Mouse (Mus musculus): Measurements from ENCODE around the gene Rfx4. TPM values are rescaled to one million over a fixed set of nuclear protein-coding genes. Genes with fewer than 3 reads are reported as not detected.

Gene Rfx4
- polyA plus RNA-seq, 1 experiment from 2014 or later = not detected

DNA sequence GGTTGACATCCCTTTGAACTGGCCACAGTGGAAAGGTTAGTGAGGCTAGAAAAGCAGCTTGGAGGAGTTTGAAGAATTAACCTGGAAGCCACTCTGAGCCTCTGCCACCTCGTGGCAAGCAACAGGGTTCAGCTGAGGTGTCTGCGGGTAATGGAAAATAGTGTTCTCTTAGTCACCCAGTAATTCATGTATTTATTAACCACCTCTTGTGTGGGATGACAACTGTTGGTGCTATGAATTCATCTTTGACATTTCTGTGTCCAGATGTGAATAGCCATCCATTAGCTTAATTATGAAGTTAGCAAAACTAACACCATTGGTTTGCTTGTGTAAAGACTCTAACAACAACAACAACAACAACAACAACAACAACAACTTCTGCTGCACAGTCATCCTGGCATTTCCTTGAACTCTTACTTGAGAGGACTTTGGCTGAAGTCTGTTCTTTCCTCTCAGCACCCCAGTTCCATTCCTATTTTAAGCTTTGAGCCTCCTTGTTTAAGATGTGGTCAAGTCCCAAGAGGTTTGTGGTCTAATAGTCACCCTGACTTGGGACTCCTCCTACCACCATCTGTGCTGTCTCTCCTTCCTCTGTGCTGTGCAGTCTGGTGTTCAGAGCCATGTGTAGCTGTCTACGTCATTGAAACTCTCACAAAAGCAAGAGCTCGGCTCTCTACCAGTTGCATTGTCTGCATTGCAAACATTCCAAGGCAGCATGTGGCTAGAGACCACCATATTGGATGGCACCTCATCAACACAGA, 60.0 kb downstream of the Rfx4 start:
- Histone ChIP-seq H3K9me3 (ENCODE audit: low read length) (no peaks in the 10 kb centered on the region), H3K4me3 (ENCODE audit: low read depth, low read length) (no peak overlapping the region), H3K4me2 (replicated peaks; ENCODE audit: low read depth, low read length) (no peak overlapping the region), H3K36me3 (ENCODE audit: insufficient read depth, low read length) (no peaks in the 10 kb centered on the region), H3K9ac (replicated peaks; ENCODE audit: low read depth) (no peak overlapping the region), H3K4me1 (ENCODE audit: insufficient read depth, low read depth, low read length) (no peaks in the 10 kb centered on the region), H3K27me3 (replicated peaks; ENCODE audit: insufficient read depth, low read length) (no peaks in the 10 kb centered on the region), H3K27ac (ENCODE audit: low read length) (no peak overlapping the region)
- ATAC-seq (peak; percentile 37; the same call in 1 of the 2 replicates), DNase-seq (ENCODE audit: low spot score) (peak; percentile 26)
- 59% methylated on average over 4 of the region's 4 CpGs for WGBS
- no peak for TF ChIP-seq EP300 (IDR thresholded peaks at IDR 0.05)
- TF ChIP-seq CTCF (IDR thresholded peaks at IDR 0.05) = no peak

DNA sequence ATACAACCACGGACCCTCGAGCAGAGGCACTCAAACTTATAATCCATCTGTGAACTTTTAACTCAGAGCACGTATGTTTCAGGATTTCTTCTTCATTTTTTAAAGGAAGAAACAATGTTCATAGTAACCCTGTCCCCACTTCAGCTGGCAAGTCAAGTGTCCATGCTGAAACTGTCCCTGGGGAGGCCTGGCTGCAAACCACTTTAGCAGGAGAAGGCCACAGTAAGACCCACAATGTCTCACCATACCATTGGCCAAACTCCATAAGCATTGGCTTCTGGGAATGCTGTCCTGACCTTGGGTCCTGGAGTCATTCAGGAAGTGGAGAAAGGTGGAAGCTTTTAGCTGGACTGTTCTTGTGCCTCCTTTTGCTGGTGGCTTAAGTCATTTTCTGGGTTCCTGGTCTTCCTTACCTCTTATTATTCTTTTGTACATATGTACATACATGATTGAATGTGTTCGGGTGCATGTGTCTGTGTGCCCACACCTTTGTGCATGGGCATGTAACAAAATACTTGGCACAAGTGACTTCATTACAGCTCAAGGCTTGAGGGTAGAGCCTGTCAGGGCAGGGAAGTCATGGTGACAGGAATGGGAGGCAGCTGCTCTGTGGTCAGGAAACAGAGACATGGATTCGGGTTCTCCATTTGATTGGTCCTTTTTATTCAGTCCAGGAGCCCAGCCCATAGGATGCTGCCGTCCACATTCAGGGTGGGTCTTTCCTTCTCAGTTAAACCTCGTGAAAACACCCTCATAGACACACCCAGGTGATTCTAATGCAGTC, 61.4 kb downstream of the Rfx4 start:
- ATAC-seq (no peak), DNase-seq (ENCODE audit: low spot score) (no peak)
- H3K4me1 ChIP-seq (ENCODE audit: insufficient read depth, low read depth, low read length) = no peaks in the 10 kb centered on the region
- H3K27ac ChIP-seq (ENCODE audit: low read length) = no peak overlapping the region
- no peak overlapping the region for H3K4me3 ChIP-seq (ENCODE audit: low read depth, low read length)
- no peaks in the 10 kb centered on the region for H3K9me3 ChIP-seq (ENCODE audit: low read length)
- no peak overlapping the region for H3K4me2 ChIP-seq (replicated peaks; ENCODE audit: low read depth, low read length)
- no peak overlapping the region for H3K9ac ChIP-seq (replicated peaks; ENCODE audit: low read depth)
- H3K27me3 ChIP-seq (replicated peaks; ENCODE audit: insufficient read depth, low read length) = no peaks in the 10 kb centered on the region
- TF ChIP-seq EP300 (IDR thresholded peaks at IDR 0.05) = no peak
- no peak for TF ChIP-seq CTCF (IDR thresholded peaks at IDR 0.05)
- H3K36me3 ChIP-seq (ENCODE audit: insufficient read depth, low read length) = no peaks in the 10 kb centered on the region
- WGBS = 72% methylated on average over 7 of the region's 7 CpGs

DNA sequence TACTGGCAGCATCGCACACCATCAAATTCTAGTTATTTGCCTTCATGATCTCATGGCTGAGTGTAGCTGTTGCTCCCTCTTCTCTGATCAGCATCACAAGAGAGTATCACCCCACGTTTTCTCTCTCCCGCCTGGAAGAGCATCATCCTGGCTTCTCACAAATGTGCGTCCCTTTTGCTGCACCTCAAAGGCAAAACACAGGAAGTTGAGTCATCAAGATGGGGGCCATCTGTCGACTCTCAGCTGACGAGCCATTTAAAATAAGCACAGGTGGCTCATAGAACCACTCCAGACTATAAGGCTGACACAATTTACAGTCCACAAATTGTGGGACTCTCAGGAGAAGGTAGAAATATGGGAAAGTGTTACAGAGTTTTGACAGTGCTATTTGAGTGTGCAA, 63.8 kb downstream of the Rfx4 start:
- DNase-seq (ENCODE audit: low spot score) (no peak), ATAC-seq (no peak)
- no peaks in the 10 kb centered on the region for H3K36me3 ChIP-seq (ENCODE audit: insufficient read depth, low read length)
- no peaks in the 10 kb centered on the region for H3K4me1 ChIP-seq (ENCODE audit: insufficient read depth, low read depth, low read length)
- H3K4me3 ChIP-seq (ENCODE audit: low read depth, low read length) = no peak overlapping the region
- no peak overlapping the region for H3K4me2 ChIP-seq (replicated peaks; ENCODE audit: low read depth, low read length)
- H3K9ac ChIP-seq (replicated peaks; ENCODE audit: low read depth) = no peak overlapping the region
- WGBS = 57% methylated on average over 6 of the region's 6 CpGs
- H3K27ac ChIP-seq (ENCODE audit: low read length) = no peak overlapping the region
- H3K9me3 ChIP-seq (ENCODE audit: low read length) = no peaks in the 10 kb centered on the region
- no peaks in the 10 kb centered on the region for H3K27me3 ChIP-seq (replicated peaks; ENCODE audit: insufficient read depth, low read length)
- TF ChIP-seq EP300 (IDR thresholded peaks at IDR 0.05) (no peak), CTCF (IDR thresholded peaks at IDR 0.05) (no peak)

DNA sequence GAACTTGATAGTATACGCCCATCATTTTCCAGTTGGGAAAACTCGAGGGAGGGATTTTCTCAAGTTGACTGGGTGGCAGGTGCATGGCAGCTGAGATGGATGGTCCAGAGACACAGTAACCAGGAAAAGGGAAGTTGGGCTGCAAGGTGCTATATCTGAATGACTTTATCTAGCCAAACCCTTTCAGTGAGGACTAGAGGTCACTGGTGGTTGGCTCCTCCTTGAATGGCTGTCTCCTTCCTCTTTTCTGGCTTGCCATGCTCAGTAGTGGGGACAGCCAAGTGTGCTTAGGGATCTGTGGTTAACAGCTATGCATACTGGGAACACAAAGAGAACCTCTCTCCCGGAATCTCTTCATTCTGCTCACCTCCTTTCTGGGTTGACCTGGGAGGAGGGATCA, 64.4 kb downstream of the Rfx4 start:
- no peak for ATAC-seq
- no peaks in the 10 kb centered on the region for H3K4me1 ChIP-seq (ENCODE audit: insufficient read depth, low read depth, low read length)
- no peak overlapping the region for H3K27ac ChIP-seq (ENCODE audit: low read length)
- no peak for DNase-seq (ENCODE audit: low spot score)
- H3K27me3 ChIP-seq (replicated peaks; ENCODE audit: insufficient read depth, low read length) = no peaks in the 10 kb centered on the region
- 48% methylated on average over 3 of the region's 3 CpGs for WGBS
- H3K9me3 ChIP-seq (ENCODE audit: low read length) = no peaks in the 10 kb centered on the region
- H3K36me3 ChIP-seq (ENCODE audit: insufficient read depth, low read length) = no peaks in the 10 kb centered on the region
- H3K9ac ChIP-seq (replicated peaks; ENCODE audit: low read depth) = no peak overlapping the region
- H3K4me3 ChIP-seq (ENCODE audit: low read depth, low read length) = no peak overlapping the region
- no peak for TF ChIP-seq CTCF (IDR thresholded peaks at IDR 0.05)
- no peak for TF ChIP-seq EP300 (IDR thresholded peaks at IDR 0.05)
- no peak overlapping the region for H3K4me2 ChIP-seq (replicated peaks; ENCODE audit: low read depth, low read length)

DNA sequence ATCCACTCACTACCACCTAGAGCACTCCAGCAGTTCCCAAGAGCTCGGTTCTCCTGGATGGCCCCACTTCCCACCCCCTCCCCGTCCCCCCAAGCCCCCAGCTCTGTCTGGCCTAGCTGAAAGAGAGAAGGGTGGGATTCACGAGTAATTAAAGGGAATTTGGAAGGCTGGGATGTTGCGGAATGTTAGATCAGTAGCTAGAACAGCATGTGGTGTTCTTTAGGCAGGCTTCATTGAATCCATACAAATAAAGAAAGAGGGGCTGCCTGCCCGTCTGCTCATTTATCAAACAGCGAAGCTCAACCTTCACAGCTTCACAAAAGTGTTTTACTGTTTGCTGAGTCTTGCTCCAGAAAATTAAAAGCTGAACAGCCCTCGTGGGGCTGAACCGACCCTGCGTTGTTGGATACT, 66.9 kb downstream of the Rfx4 start:
- ATAC-seq (no peak), DNase-seq (ENCODE audit: low spot score) (no peak)
- TF ChIP-seq CTCF (IDR thresholded peaks at IDR 0.05) (no peak), EP300 (IDR thresholded peaks at IDR 0.05) (no peak)
- H3K4me1 ChIP-seq (ENCODE audit: insufficient read depth, low read depth, low read length) = no peaks in the 10 kb centered on the region
- 51% methylated on average over 9 of the region's 9 CpGs for WGBS
- H3K4me3 ChIP-seq (ENCODE audit: low read depth, low read length) = no peak overlapping the region
- no peaks in the 10 kb centered on the region for H3K36me3 ChIP-seq (ENCODE audit: insufficient read depth, low read length)
- H3K27ac ChIP-seq (ENCODE audit: low read length) = no peak overlapping the region
- no peaks in the 10 kb centered on the region for H3K27me3 ChIP-seq (replicated peaks; ENCODE audit: insufficient read depth, low read length)
- H3K9ac ChIP-seq (replicated peaks; ENCODE audit: low read depth) = no peak overlapping the region
- H3K9me3 ChIP-seq (ENCODE audit: low read length) = no peaks in the 10 kb centered on the region
- H3K4me2 ChIP-seq (replicated peaks; ENCODE audit: low read depth, low read length) = no peak overlapping the region

DNA sequence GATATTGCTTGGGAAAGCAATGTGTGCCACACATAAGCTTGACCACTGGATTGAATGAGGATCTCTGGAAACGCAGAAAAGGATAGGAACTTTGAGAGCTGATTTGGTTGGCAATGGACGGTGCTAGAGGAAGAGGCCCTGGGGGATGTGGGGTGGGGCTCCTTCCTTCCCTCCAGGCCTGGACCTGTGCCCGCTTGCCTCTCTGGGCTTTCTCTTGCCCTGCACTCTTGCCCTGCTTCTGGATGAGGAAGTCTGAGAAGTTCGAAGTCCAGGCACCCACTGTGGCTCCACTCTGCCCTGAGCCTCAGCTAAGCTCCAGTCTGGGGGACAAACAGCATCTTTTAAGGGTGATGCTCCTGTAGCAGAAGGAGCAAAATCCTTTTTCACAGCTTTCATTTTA, 67.8 kb downstream of the Rfx4 start:
- 37% methylated on average over 4 of the region's 4 CpGs for WGBS
- Histone ChIP-seq H3K36me3 (ENCODE audit: insufficient read depth, low read length) (no peaks in the 10 kb centered on the region), H3K4me2 (replicated peaks; ENCODE audit: low read depth, low read length) (no peak overlapping the region; the same call in 1 of the 2 replicates), H3K4me3 (ENCODE audit: low read depth, low read length) (no peak overlapping the region), H3K27ac (ENCODE audit: low read length) (no peak overlapping the region), H3K9me3 (ENCODE audit: low read length) (no peaks in the 10 kb centered on the region), H3K4me1 (ENCODE audit: insufficient read depth, low read depth, low read length) (no peaks in the 10 kb centered on the region), H3K27me3 (replicated peaks; ENCODE audit: insufficient read depth, low read length) (no peaks in the 10 kb centered on the region), H3K9ac (replicated peaks; ENCODE audit: low read depth) (no peak overlapping the region)
- ATAC-seq (peak; percentile 46), DNase-seq (ENCODE audit: low spot score) (peak; percentile 19)
- TF ChIP-seq CTCF (IDR thresholded peaks at IDR 0.05) = no peak
- no peak for TF ChIP-seq EP300 (IDR thresholded peaks at IDR 0.05)
